Mouse (Mus musculus) embryo, embryonic 10 days (tissue): ENCODE measurements around the gene Klhl12.

Experiments
- DNase-seq: peaks from one replicate; pipeline ENCODE4 v3.0.0-alpha.2; 2015; ENCODE audit warnings: low spot score

Klhl12 gene

DNA sequence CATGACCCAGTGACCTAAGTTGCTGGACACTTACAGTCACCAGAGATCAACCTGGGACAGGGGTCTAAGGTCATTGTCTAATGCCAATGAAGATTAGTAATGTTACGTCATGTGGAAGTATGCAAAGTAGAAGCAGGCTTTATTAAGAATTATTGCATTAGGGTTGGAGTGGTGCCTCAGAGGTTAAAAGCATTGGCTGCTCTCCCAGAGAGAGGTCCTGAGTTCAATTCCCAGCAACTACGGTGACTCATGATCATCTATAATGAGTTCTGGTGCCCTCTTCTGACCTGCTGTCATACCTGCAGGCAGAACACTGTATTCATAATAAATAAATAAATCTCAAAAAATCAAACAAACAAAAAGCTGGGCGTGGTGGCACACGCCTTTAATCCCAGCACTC, 5.1 kb upstream of the Klhl12 start:
- no peak for DNase-seq

DNA sequence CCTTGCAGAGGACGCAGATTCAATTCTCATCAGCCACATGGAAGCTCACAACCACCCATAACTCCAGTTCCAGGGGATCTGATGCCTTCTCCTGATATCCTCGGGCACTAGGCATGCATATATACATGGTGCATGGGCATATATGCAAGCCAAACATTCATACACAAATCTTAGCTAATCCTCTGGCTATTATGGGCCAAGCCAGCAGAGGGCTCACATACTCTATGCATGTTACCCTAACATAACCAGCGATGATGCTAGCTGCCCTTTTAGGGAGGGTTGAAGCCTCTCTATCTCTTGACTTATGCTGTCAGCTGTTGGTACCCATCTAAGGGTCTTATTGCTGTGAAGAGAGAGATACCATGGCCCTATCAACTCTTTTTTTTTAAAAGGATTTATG, 4.3 kb upstream of the Klhl12 start:
- peak; percentile 54 for DNase-seq

DNA sequence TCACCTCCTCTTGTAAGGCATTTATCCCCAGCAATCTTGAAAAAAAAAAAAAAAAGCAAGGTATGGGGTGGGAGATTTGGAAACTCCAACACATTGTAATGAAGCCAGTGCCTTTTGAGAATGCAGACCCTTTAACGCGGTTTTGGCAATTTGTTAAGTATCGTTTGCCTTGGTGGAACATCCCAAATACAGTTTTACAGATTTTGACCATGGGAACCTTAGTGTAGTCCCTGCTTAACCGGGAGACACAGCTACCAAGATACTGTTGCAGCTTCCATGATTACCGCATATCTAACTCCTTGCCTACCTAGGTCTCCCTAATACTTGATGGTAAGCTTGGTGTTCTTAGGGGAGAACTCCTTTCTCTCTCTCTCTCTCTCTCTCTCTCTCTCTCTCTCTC, 729 bp downstream of the Klhl12 start:
- no peak for DNase-seq

GRCm38 (mm10) chr1:134458139-134458727, 2.9 kb downstream of the Klhl12 start:
- no peak for DNase-seq

GRCm38 (mm10) chr1:134460294-134461284, 5.3 kb downstream of the Klhl12 start:
- DNase-seq = no peak

GRCm38 (mm10) chr1:134484623-134485022, 29.3 kb downstream of the Klhl12 start:
- DNase-seq = no peak

- DNase-seq = no peak
Observed at GRCm38 (mm10) chr1:134490903-134491801, 35.8 kb downstream of the Klhl12 start.

DNA sequence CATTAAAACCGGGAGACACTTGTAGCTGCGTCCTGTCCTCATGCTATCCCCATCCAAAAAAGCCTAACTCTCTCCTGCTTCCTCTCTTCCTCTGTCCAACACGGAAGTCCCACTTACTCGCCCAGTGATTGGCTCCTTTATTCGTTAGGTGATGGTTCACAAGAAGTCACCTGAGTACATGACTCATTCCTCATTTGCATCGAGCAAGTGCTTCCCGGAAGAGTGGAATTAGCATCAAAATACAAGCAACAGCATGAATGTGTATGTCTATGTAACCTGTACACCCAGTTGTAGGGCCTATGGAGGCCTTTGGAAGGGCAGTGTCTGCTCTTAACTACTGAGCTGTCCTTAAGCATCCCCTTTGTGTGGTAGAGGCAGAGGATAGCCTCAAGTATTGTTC, 36.9 kb downstream of the Klhl12 start:
- no peak for DNase-seq

GRCm38 (mm10) chr1:134493496-134493895, 38.2 kb downstream of the Klhl12 start:
- no peak for DNase-seq

- DNase-seq = no peak
Observed at GRCm38 (mm10) chr1:134493956-134494355, 38.6 kb downstream of the Klhl12 start.

- DNase-seq = peak; percentile 99
Observed at GRCm38 (mm10) chr1:134494428-134495215, 39.3 kb downstream of the Klhl12 start, which contains the start of gene Rabif. TSS of gene Rabif (plus strand) at chr1:134494648.

- DNase-seq = no peak
Observed at GRCm38 (mm10) chr1:134495216-134495539, 39.8 kb downstream of the Klhl12 start.

DNA sequence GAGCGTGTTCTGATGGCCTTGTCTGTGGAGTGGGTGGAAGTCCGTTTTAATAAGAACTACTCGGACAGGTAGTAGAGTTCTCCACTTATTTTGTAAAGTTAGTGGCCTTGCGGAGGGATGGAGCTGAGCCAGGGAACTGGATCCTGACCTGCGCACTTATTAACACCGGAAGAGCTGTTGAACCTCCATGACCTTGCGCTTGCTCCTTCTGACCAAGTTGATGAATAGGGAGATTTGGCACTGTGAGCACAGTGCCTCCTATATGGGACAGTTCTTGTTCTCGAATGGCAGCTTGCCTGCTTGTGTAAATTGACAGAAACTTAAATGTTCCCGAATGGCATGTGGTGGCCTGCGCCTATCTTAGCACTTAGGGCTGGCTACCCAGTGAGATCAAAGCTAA, 40.7 kb downstream of the Klhl12 start:
- DNase-seq = no peak

DNA sequence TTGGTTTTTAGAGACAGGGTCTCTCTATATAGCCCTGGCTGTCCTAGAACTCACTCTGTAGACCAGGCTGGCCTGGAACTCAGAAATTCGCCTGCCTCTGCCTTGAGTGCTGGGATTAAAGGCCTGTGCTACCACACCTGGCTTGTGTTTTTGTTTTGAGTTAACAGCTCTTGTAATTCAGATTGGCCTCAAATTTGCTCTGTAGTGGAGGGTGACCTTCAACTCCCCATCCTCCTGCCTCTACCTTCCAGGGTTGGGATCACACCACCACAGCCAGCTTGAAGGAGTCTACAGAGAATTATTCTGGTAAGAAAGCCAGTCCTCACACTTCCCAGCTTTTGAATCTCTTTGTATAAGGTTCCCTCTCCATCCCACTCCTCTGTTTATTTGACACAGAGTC, 45.6 kb downstream of the Klhl12 start:
- no peak for DNase-seq

GRCm38 (mm10) chr1:134506201-134506600, 50.9 kb downstream of the Klhl12 start:
- DNase-seq = no peak

GRCm38 (mm10) chr1:134510018-134510417, 54.7 kb downstream of the Klhl12 start:
- DNase-seq = no peak

DNA sequence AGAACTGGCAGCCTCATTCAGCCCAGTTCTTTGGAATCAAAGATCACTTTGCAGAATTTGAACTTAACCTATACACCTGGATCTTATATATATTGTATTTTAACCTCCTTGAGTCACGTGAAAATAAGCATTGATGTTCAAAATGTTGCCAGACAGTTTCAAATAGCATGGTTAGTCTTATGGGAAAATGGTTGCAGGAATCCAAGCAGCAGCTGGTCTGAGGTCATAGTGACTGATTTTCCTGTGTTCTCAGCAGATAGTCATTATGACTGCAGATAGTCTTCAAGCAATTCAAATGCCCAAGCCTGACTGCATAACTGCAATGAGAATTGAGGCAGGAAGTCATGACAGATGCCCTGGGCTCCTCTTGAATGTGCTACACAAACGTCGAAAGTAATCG, 56.9 kb downstream of the Klhl12 start:
- no peak for DNase-seq

DNA sequence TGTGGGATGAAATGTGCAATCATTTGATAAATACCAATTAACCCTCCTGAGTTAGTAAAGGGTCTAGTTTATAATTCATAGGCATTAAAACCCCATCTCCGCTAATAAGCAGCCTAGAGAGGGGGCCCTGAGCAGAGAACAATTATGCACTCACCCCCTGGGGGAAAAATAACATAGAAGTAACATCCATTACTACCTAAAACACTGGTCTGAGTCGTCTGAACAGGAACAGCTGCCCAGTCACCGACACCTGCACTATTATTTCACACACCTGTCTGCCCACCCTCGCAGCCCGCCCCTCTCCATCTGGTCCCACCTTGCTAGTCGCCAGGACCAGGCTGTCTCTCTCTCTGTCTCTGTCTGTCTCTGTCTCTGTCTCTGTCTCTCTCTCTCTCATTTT, 57.3 kb downstream of the Klhl12 start:
- no peak for DNase-seq

- DNase-seq = peak; percentile 63
Observed at GRCm38 (mm10) chr1:134513312-134513860, 58.1 kb downstream of the Klhl12 start.

DNA sequence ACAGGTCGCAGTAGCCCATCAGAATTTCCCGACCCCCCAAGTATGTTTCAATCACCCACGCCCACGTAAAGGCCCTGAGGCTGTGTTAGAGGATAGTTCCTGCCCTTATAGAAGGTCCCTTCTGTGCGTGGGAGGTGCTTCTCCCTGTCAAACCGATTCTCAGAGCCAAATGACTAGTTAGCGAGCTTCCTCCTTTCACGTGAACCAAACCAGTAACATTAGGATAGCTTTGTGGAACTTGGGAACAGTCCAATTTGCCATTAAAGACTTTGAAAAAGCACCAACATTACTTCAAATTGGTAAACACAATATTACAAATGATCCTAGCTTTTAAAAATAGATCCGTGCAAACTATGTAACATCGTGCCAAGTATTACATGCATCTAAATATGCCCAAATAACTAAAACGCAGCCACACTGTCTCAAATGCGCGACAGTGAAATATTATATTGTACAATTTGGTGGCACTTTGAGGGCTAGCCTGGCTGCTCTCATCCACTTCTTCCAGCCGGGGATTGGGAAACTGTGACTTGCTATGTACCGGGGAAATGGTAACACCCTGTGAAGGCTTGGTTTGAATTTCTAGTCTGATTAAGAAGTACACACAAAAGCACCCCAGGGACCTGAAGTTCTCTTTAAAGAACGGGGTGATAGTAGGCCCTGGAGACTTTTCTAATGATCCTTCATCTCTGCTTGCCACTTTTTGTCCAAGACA, 58.7 kb downstream of the Klhl12 start:
- DNase-seq = no peak

DNA sequence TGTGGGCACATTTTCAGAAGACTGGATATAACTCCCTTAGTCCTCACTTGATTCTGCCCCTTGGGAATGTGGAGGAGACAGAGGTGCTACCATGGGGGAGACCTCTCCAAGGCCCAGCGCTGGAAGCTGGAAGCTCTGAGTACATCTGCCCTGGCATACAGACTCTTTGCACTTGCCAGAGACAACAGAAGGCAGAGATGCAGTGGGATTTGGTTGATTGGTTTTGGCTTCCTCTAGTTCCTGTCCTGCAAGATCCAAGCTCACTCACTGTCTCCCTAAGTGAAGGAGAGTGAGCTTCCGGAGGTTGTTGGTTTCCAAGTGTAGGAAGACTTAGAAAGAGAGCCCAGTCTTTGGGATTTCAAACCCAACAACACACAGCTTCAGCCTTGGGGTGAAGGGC, 60.6 kb downstream of the Klhl12 start:
- DNase-seq = no peak
